Mouse (Mus musculus): ENCODE results near the gene Col26a1.

- TF ChIP-seq CTCF (IDR thresholded peaks at IDR 0.05; ENCODE audit: control insufficient read depth, insufficient read depth, low read length) (no peak), POLR2A (IDR thresholded peaks at IDR 0.05; ENCODE audit: borderline replicate concordance, control insufficient read depth, low read depth, low read length) (no peak)
Measured at GRCm38 (mm10) chr5:136819686-136820085, 63.3 kb downstream of the Col26a1 start.

Measured in bone marrow, adult 2 months (tissue).